Mouse (Mus musculus) heart, adult 2 months (tissue): ENCODE measurements around the gene Uckl1.

ENCODE experiments used
- CTCF ChIP-seq: fragments of 200-600 bp; IDR thresholded peaks from 2 replicates; pipeline ENCODE4 v1.8.1; 2022; ENCODE audit warnings: antibody characterized with exemption, mild to moderate bottlenecking, moderate library complexity
- EP300 ChIP-seq: fragments of 200-500 bp; IDR thresholded peaks from 2 replicates; pipeline ENCODE4 v1.6.1; 2011; ENCODE audit warnings: low read depth, low read length, control low read depth; ENCODE audit not compliant: insufficient read depth
- POLR2A ChIP-seq: fragments of 200-500 bp; IDR thresholded peaks from 2 replicates; pipeline ENCODE4 v1.6.1; 2011; ENCODE audit warnings: mild to moderate bottlenecking, low read depth, low read length, control low read depth; ENCODE audit not compliant: insufficient read depth

GRCm38 (mm10) chr2:181582358-181582757 lies 2.3 kb downstream of the Uckl1 start:
- no peak for TF ChIP-seq EP300
- TF ChIP-seq CTCF, result no peak
- TF ChIP-seq POLR2A, result no peak
